Mouse (Mus musculus) CH12.LX (cell line): ENCODE results near the gene Gpr107. TPM values are rescaled to one million over a fixed set of nuclear protein-coding genes. Genes with fewer than 3 reads are reported as not detected.

Source experiments
- DNase-seq: peaks from one replicate; pipeline ENCODE4 v3.0.0-alpha.2; 2013; ENCODE audit errors: extremely low read depth
- H3K27ac ChIP-seq: 2 replicates; pipeline ENCODE4 v1.5.1; 2012; ENCODE audit warnings: low read depth, mild to moderate bottlenecking, control low read depth, moderate library complexity; ENCODE audit not compliant: insufficient read depth
- H3K27me3 ChIP-seq: replicated peaks from 2 replicates; pipeline ENCODE3; 2012; ENCODE audit warnings: inconsistent platforms
- H3K36me3 ChIP-seq, 2 experiments: replicated peaks in 1 of 2; 2 replicates each; pipeline versions ENCODE3 to v1.6.1; 2012; ENCODE audit warnings: inconsistent platforms in 1 of 2, low read length in 1 of 2, mild to moderate bottlenecking in 1 of 2, mixed read lengths in 1 of 2, moderate library complexity in 1 of 2; ENCODE audit not compliant: control insufficient read depth in 1 of 2, insufficient read depth in 1 of 2
- H3K4me1 ChIP-seq, 2 experiments: 2 replicates each; pipeline ENCODE4 v1.6.1; 2012; ENCODE audit warnings: inconsistent platforms in 1 of 2, moderate library complexity in 1 of 2; ENCODE audit not compliant: insufficient read depth in 2 of 2, control insufficient read depth in 1 of 2
- H3K4me2 ChIP-seq: 2 replicates; pipeline ENCODE4 v1.6.1; 2012; ENCODE audit warnings: low read depth, mild to moderate bottlenecking, control low read depth; ENCODE audit not compliant: poor library complexity, insufficient read depth, severe bottlenecking
- H3K4me3 ChIP-seq, 3 experiments: fragments of 150-350 bp in 1 of 3; sonication (generic) in 1 of 3; replicated peaks in 1 of 3; 2 replicates each; pipeline versions ENCODE3 to v1.5.1; 2011 to 2012; ENCODE audit warnings: low read depth in 2 of 3, low read length in 2 of 3, mild to moderate bottlenecking in 2 of 3, moderate library complexity in 2 of 3, control low read depth in 1 of 3, improper control_type of control experiment in 1 of 3, inconsistent platforms in 1 of 3, mixed read lengths in 1 of 3; ENCODE audit not compliant: poor library complexity in 1 of 3
- H3K79me2 ChIP-seq: replicated peaks from 2 replicates; pipeline ENCODE4 v1.6.1; 2012; ENCODE audit warnings: mild to moderate bottlenecking, moderate library complexity; ENCODE audit not compliant: control insufficient read depth, poor library complexity, insufficient read depth, severe bottlenecking; ENCODE audit errors: extremely low read depth
- H3K9ac ChIP-seq: 2 replicates; pipeline ENCODE4 v1.6.1; 2012; ENCODE audit warnings: low read depth, mild to moderate bottlenecking, control low read depth, moderate library complexity; ENCODE audit not compliant: insufficient read depth
- H3K9me3 ChIP-seq: replicated peaks from 2 replicates; pipeline ENCODE3; 2012; ENCODE audit warnings: low read length, inconsistent platforms, mixed read lengths
- BHLHE40 ChIP-seq: IDR thresholded peaks from 2 replicates; pipeline ENCODE4 v1.6.1; 2011; ENCODE audit warnings: mild to moderate bottlenecking, low read depth, low read length, improper control_type of control experiment
- CHD1 ChIP-seq: IDR thresholded peaks from 2 replicates; pipeline ENCODE4 v1.6.1; 2012; ENCODE audit warnings: low read depth, low read length, improper control_type of control experiment, inconsistent platforms
- CHD2 ChIP-seq: IDR thresholded peaks from 2 replicates; pipeline ENCODE4 v1.6.1; 2011; ENCODE audit warnings: low read length, improper control_type of control experiment
- ETS1 ChIP-seq: conservative IDR thresholded peaks from 2 replicates; pipeline ENCODE4 v1.6.1; 2012; ENCODE audit warnings: low read depth, mild to moderate bottlenecking, inconsistent platforms, low read length, improper control_type of control experiment, moderate library complexity
- IRF4 ChIP-seq: IDR thresholded peaks from 2 replicates; pipeline ENCODE4 v1.6.1; 2014; ENCODE audit warnings: low read depth, mild to moderate bottlenecking, inconsistent platforms, low read length, improper control_type of control experiment
- KAT2A ChIP-seq: IDR thresholded peaks from 2 replicates; pipeline ENCODE4 v1.6.1; 2012; ENCODE audit warnings: low read length, improper control_type of control experiment, inconsistent platforms; ENCODE audit not compliant: insufficient replicate concordance
- MAX ChIP-seq: IDR thresholded peaks from 2 replicates; pipeline ENCODE4 v1.6.1; 2011; ENCODE audit warnings: low read length, improper control_type of control experiment
- MEF2A ChIP-seq: IDR thresholded peaks from 2 replicates; pipeline ENCODE4 v1.6.1; 2014; ENCODE audit warnings: low read depth, mild to moderate bottlenecking, inconsistent platforms, low read length, improper control_type of control experiment, borderline replicate concordance
- MXI1 ChIP-seq: IDR thresholded peaks from 2 replicates; pipeline ENCODE4 v1.6.1; 2011; ENCODE audit warnings: mild to moderate bottlenecking, low read depth, low read length, improper control_type of control experiment
- MYC ChIP-seq: IDR thresholded peaks from 2 replicates; pipeline ENCODE4 v1.6.1; 2011; ENCODE audit warnings: low read depth, mild to moderate bottlenecking, improper control_type of control experiment, low read length
- NELFE ChIP-seq: IDR thresholded peaks from 2 replicates; pipeline ENCODE4 v1.6.1; 2011; ENCODE audit warnings: low read depth, low read length, improper control_type of control experiment
- NRF1 ChIP-seq: IDR thresholded peaks from 2 replicates; pipeline ENCODE4 v1.6.1; 2014; ENCODE audit warnings: low read depth, mild to moderate bottlenecking, inconsistent platforms, low read length, improper control_type of control experiment, moderate library complexity
- POLR2A ChIP-seq: IDR thresholded peaks from 2 replicates; pipeline ENCODE4 v1.6.1; 2011; ENCODE audit warnings: low read depth, mild to moderate bottlenecking, improper control_type of control experiment, low read length
- POLR2AphosphoS2 ChIP-seq: IDR thresholded peaks from 2 replicates; pipeline ENCODE4 v1.6.1; 2011; ENCODE audit warnings: low read depth, low read length, improper control_type of control experiment
- RAD21 ChIP-seq: IDR thresholded peaks from 2 replicates; pipeline ENCODE4 v1.6.1; 2011; ENCODE audit warnings: low read depth, mild to moderate bottlenecking, low read length, improper control_type of control experiment, moderate library complexity
- SMC3 ChIP-seq: IDR thresholded peaks from 2 replicates; pipeline ENCODE4 v1.6.1; 2011; ENCODE audit warnings: low read depth, low read length, improper control_type of control experiment
- TCF12 ChIP-seq: IDR thresholded peaks from 2 replicates; pipeline ENCODE4 v1.6.1; 2014; ENCODE audit warnings: low read depth, mild to moderate bottlenecking, inconsistent platforms, low read length, improper control_type of control experiment
- UBTF ChIP-seq: IDR thresholded peaks from 2 replicates; pipeline ENCODE4 v1.6.1; 2012; ENCODE audit warnings: low read depth, mild to moderate bottlenecking, inconsistent platforms, low read length, improper control_type of control experiment, moderate library complexity
- ZC3H11A ChIP-seq: IDR thresholded peaks from 2 replicates; pipeline ENCODE4 v1.6.1; 2012; ENCODE audit warnings: low read depth, mild to moderate bottlenecking, inconsistent platforms, low read length, improper control_type of control experiment
- ZMIZ1 ChIP-seq: IDR thresholded peaks from 2 replicates; pipeline ENCODE4 v1.6.1; 2012; ENCODE audit warnings: low read depth, mild to moderate bottlenecking, inconsistent platforms, low read length, improper control_type of control experiment
- dilution Hi-C: fragments of 300-500 bp; cut with MboI; formaldehyde crosslinking; loops from 2 replicates; pipeline ENCODE4 v1.14.3; 2020; ENCODE audit warnings: low sequenced_read_pairs; ENCODE audit not compliant: extremely low pct_unique_long_range_greater_than_20kb, extremely low pct_ligation_motif_present
- in situ Hi-C: fragments of 300-500 bp; cut with MboI; formaldehyde crosslinking; loops from 3 replicates; pipeline ENCODE4 v1.14.3; 2019; ENCODE audit warnings: low sequenced_read_pairs, low pct_ligation_motif_present, low pct_unique_long_range_greater_than_20kb, mixed read lengths
- polyA plus RNA-seq: library from polyadenylated mRNA; unstranded; fragments of >175 nt; gene quantifications from 2 replicates; pipeline ENCODE4 v1.2.1, GENCODE M21; 2012; ENCODE audit warnings: low read depth; ENCODE audit not compliant: insufficient read length
- total RNA-seq, 2 experiments: library from RNA; depleted of rRNA; stranded (reverse); fragments of 300-350 nt in 1 of 2; fragments of >200 nt in 1 of 2; gene quantifications; 2 replicates each; pipeline ENCODE4 v1.2.3; 2012 to 2014

Gpr107 gene
- total and polyA plus RNA-seq, 3 experiments = 19.6 to 27.8 (median 24.6) TPM

DNA sequence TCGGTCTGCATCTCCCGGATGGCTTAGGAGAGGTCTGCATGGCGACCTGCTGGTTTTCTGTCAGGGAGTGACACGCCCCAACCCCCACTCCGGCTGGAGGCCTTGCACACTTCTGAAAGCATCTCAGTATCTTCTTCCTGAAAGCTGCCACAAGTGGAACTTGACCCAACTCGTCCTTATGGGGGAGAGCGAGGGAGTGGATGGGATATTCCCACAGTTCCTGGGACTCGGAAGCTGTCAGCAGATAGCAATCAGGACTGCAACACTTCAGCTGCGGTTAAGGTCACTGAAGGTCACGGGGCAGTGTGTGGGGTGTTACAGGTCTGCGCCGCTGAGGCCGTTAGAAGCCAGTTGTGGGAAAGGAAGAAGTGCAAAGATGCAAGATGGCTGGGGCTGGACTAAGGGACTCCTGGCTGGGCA is 16.6 kb upstream of the Gpr107 start:
- Histone ChIP-seq H3K4me2 (peak overlapping the region; percentile 45), H3K79me2 (peaks cover 98% of the 10 kb centered on the region), H3K27me3 (no peaks in the 10 kb centered on the region), H3K36me3 (peaks cover 0 to 36% of the 10 kb centered on the region in 2 experiments), H3K27ac (peak overlapping the region; percentile 61), H3K4me1 (peaks cover 23 to 74% of the 10 kb centered on the region in 2 experiments), H3K4me3 (no peak overlapping the region), H3K9ac (peak overlapping the region; percentile 57; the same call in 1 of the 2 replicates), H3K9me3 (no peaks in the 10 kb centered on the region)
- in situ Hi-C loops = no loop called here
- TF ChIP-seq BHLHE40 (peak; percentile 75), CHD1 (peak; percentile 47; the same call in 1 of the 2 replicates), IRF4 (peak; percentile 46), RAD21 (no peak), KAT2A (no peak), ZMIZ1 (no peak), CHD2 (peak; percentile 67), UBTF (no peak)
- no peak for DNase-seq
- dilution Hi-C loops = no loop called here

GRCm38 (mm10) chr2:31136338-31136737 is 15.8 kb upstream of the Gpr107 start:
- Histone ChIP-seq H3K4me2 (peak overlapping the region; percentile 45), H3K4me1 (peaks cover 15 to 66% of the 10 kb centered on the region in 2 experiments), H3K9me3 (no peaks in the 10 kb centered on the region), H3K27ac (peak overlapping the region; percentile 61), H3K36me3 (peaks cover 0 to 28% of the 10 kb centered on the region in 2 experiments), H3K9ac (peak overlapping the region; percentile 57; the same call in 1 of the 2 replicates), H3K79me2 (peaks cover 98% of the 10 kb centered on the region), H3K4me3 (peak overlapping the region in 1 of 3 experiments; percentile 5), H3K27me3 (no peaks in the 10 kb centered on the region)
- in situ Hi-C loops (no loop called here), dilution Hi-C loops (no loop called here)
- DNase-seq = no peak
- TF ChIP-seq CHD1 = no peak
- TF ChIP-seq ETS1 = peak; percentile 55
- peak; percentile 80 for TF ChIP-seq BHLHE40
- TF ChIP-seq IRF4 = peak; percentile 44; the same call in 1 of the 2 replicates
- TF ChIP-seq MAX = no peak
- no peak for TF ChIP-seq NELFE

GRCm38 (mm10) chr2:31137018-31137590 is 15.0 kb upstream of the Gpr107 start:
- Histone ChIP-seq H3K4me2 (peak overlapping the region; percentile 45), H3K79me2 (peaks cover 95% of the 10 kb centered on the region), H3K36me3 (peaks cover 0 to 27% of the 10 kb centered on the region in 2 experiments), H3K9ac (peak overlapping the region; percentile 57; the same call in 1 of the 2 replicates), H3K27ac (peak overlapping the region; percentile 50), H3K4me3 (peak overlapping the region in 2 of 3 experiments; percentile 21 to 36), H3K27me3 (no peaks in the 10 kb centered on the region), H3K9me3 (no peaks in the 10 kb centered on the region), H3K4me1 (peaks cover 15 to 58% of the 10 kb centered on the region in 2 experiments)
- dilution Hi-C loops = no loop called here
- in situ Hi-C loops = no loop called here
- no peak for DNase-seq
- TF ChIP-seq MXI1 (peak; percentile 43; the same call in 1 of the 2 replicates), CHD2 (no peak), BHLHE40 (peak; percentile 76), MYC (0 out of 2 replicates have a peak, but pooled peaks have one; percentile 5), POLR2A (peak; percentile 21; the same call in 1 of the 2 replicates), MEF2A (0 out of 2 replicates have a peak, but pooled peaks have one; percentile 9), NRF1 (peak; percentile 63), ZC3H11A (no peak), SMC3 (no peak), TCF12 (0 out of 2 replicates have a peak, but pooled peaks have one; percentile 30), POLR2AphosphoS2 (no peak)
